In genomic region chr19:34582696-34583095, GRCm38 (mm10) we compare ENCODE assay signal across 15 mouse cellular contexts. TPM values are rescaled to one million over a fixed set of nuclear protein-coding genes. Genes with fewer than 3 reads are reported as not detected.
DNase-seq lines count a peak whose midpoint lies in the region; ATAC-seq and TF ChIP-seq lines count a peak whose summit lies in the region.
"Not testable (repeated sequence)": the region's sequence is repeated elsewhere in the genome, so short reads cannot be mapped to it uniquely, and the experiment has no call there.
"Had no signal": no experiment of that assay in that cellular context is flagged by ENCODE, and none has a peak within 500 bp of the region (broad histone marks: within the 10 kb centered on the region; RNA-seq: fewer than 3 reads in every experiment).

No protein-coding gene starts in this region.

- TF ChIP-seq EP300 in heart, postnatal 0 days (IDR thresholded peaks at IDR 0.05; ENCODE audit: low read depth); lung, postnatal 0 days (IDR thresholded peaks at IDR 0.05): not testable (repeated sequence)

- H3ac ChIP-seq in myocyte (ENCODE audit: control insufficient read depth, insufficient read length) = not testable (repeated sequence)

- H3K27me3 ChIP-seq in heart, postnatal 0 days (ENCODE audit: control insufficient read depth, insufficient read depth, low read length); kidney, adult 2 months (replicated peaks; ENCODE audit: control insufficient read depth, insufficient read depth, low read length); limb, embryonic 13.5 days; lung, postnatal 0 days (replicated peaks; ENCODE audit: insufficient read depth, low read length); myocyte (ENCODE audit: control insufficient read depth, insufficient read depth, insufficient read length); spleen, adult 2 months (ENCODE audit: control insufficient read depth, insufficient read depth, low read length): not testable (repeated sequence)

- TF ChIP-seq POLR2A in kidney, adult 2 months (IDR thresholded peaks at IDR 0.05; ENCODE audit: low read depth, low read length); myocyte (IDR thresholded peaks at IDR 0.05; ENCODE audit: insufficient read length, low read depth); spleen, adult 2 months (IDR thresholded peaks at IDR 0.05; ENCODE audit: low read depth, low read length): not testable (repeated sequence)

- H3K9me3 ChIP-seq in heart, postnatal 0 days (replicated peaks; ENCODE audit: control insufficient read depth, low read length); limb, embryonic 13.5 days; lung, postnatal 0 days (ENCODE audit: low read length): not testable (repeated sequence)

- H3K4me1 ChIP-seq in heart, postnatal 0 days (ENCODE audit: control insufficient read depth, insufficient read depth); kidney, adult 2 months (ENCODE audit: control insufficient read depth, insufficient read depth, low read length); limb, embryonic 13.5 days; lung, postnatal 0 days (ENCODE audit: insufficient read depth, low read depth, low read length); spleen, adult 2 months (ENCODE audit: control insufficient read depth, insufficient read depth, insufficient read length): not testable (repeated sequence)

- H3K4me3 ChIP-seq in heart, postnatal 0 days (ENCODE audit: low read depth, low read length); kidney, adult 2 months (ENCODE audit: insufficient read depth, low read depth, low read length); limb, embryonic 13.5 days; lung, postnatal 0 days (ENCODE audit: low read depth, low read length); myocyte; spleen, adult 2 months (ENCODE audit: extremely low read depth, insufficient read depth, insufficient read length): not testable (repeated sequence)

- peak overlapping the region; percentile 51; the same call in 1 of the 2 replicates for H3K27ac ChIP-seq in heart, postnatal 0 days (ENCODE audit: low read depth)
- peak overlapping the region; percentile 80 for H3K27ac ChIP-seq in kidney, adult 2 months (ENCODE audit: insufficient read depth, low read depth, low read length)
- not testable (repeated sequence) for H3K27ac ChIP-seq in limb, embryonic 13.5 days; lung, postnatal 0 days (ENCODE audit: low read length)
- H3K27ac ChIP-seq in spleen, adult 2 months (ENCODE audit: insufficient read depth, low read length) = peak overlapping the region; percentile 57; the same call in 1 of the 2 replicates

- not testable (repeated sequence) for H3K79me2 ChIP-seq in myocyte (ENCODE audit: control insufficient read depth, insufficient read depth)

- H3K4me2 ChIP-seq in heart, postnatal 0 days (ENCODE audit: low read depth, low read length); limb, embryonic 13.5 days (replicated peaks); lung, postnatal 0 days (replicated peaks; ENCODE audit: low read depth, low read length): not testable (repeated sequence)
- H3K4me2 ChIP-seq in myocyte (ENCODE audit: low read depth) = peak overlapping the region; percentile 30

- H3K36me3 ChIP-seq in heart, postnatal 0 days (replicated peaks; ENCODE audit: control insufficient read depth, insufficient read depth, low read length); kidney, adult 2 months (ENCODE audit: control insufficient read depth, insufficient read depth, low read length); limb, embryonic 13.5 days; lung, postnatal 0 days (ENCODE audit: insufficient read depth, low read length); myocyte (ENCODE audit: control insufficient read depth, insufficient read depth); spleen, adult 2 months (ENCODE audit: control insufficient read depth, insufficient read depth, low read length): not testable (repeated sequence)

- ATAC-seq in activated CD4-positive, CD25-positive, alpha-beta regulatory T cell, adult 4 months = peak; percentile 65
- ATAC-seq in frontal cortex, adult (ENCODE audit: low TSS enrichment) = peak; percentile 35; the same call in 1 of the 2 replicates
- ATAC-seq in heart, postnatal 0 days (ENCODE audit: insufficient read depth, low read depth) = not testable (repeated sequence)
- peak; percentile 51; the same call in 1 of the 2 replicates for ATAC-seq in limb, embryonic 13.5 days (ENCODE audit: low FRiP score, low read depth)
- peak; percentile 11; the same call in 1 of the 2 replicates for ATAC-seq in lung, postnatal 0 days

- DNase-seq in heart, postnatal 0 days (ENCODE audit: low spot score); kidney, adult 2 months; lung, postnatal 0 days (ENCODE audit: low spot score); spleen, adult 2 months (ENCODE audit: low read depth in 1 of 2, low spot score in 2 of 2): not testable (repeated sequence)

- not testable (repeated sequence) for H3K9ac ChIP-seq in heart, postnatal 0 days (replicated peaks; ENCODE audit: low read depth, low read length); limb, embryonic 13.5 days; lung, postnatal 0 days (replicated peaks; ENCODE audit: low read depth)

- not testable (repeated sequence) for TF ChIP-seq CTCF in heart, postnatal 0 days (IDR thresholded peaks at IDR 0.05; ENCODE audit: low read depth); kidney, adult 2 months (conservative IDR thresholded peaks at IDR 0.05; ENCODE audit: insufficient read depth, insufficient read length, low read depth, low read length); lung, postnatal 0 days (IDR thresholded peaks at IDR 0.05); spleen, adult 2 months (IDR thresholded peaks at IDR 0.05; ENCODE audit: extremely low read depth, insufficient read depth, insufficient read length, insufficient replicate concordance)

- WGBS in heart, postnatal 0 days = 63% methylated on average over 2 of the region's 2 CpGs
- WGBS in kidney, adult 2 months = 44% methylated on average over 2 of the region's 2 CpGs
- WGBS in limb, embryonic 13.5 days = 61% methylated on average over 2 of the region's 2 CpGs
- WGBS in lung, postnatal 0 days = 70% methylated on average over 2 of the region's 2 CpGs
- 68% methylated on average over 2 of the region's 2 CpGs for WGBS in spleen, adult 2 months

RNA-seq across cellular contexts. Expression of gene Ifit3, which starts 0.6 kb away (rescaled TPM):
- 10 to 100 TPM; 42.8 to 58.3 TPM for polyA plus RNA-seq in activated CD4-positive, CD25-positive, alpha-beta regulatory T cell, adult 4 months (2017; shearing (Covaris generic))
- 1.7 and 12.8 TPM in 2 replicates for total RNA-seq in heart, postnatal 0 days (2014; rRNA removed; ENCODE audit: low replicate concordance)
- 2.3 and 3.0 TPM in 2 replicates for polyA plus RNA-seq in heart, postnatal 0 days (2015; fragmentation: Nextera tagmentation; extraction: Ambion mirVana)
- polyA plus RNA-seq in kidney, adult 2 months (2012; rRNA removed) = 11.5 and 16.8 TPM in 2 replicates
- polyA plus RNA-seq in limb, embryonic 13.5 days (2015; fragmentation: Nextera tagmentation; extraction: Ambion mirVana) = 1.7 and 3.6 TPM in 2 replicates
- 7.1 and 9.6 TPM in 2 replicates for polyA plus RNA-seq in lung, postnatal 0 days (2015; fragmentation: Nextera tagmentation; extraction: Ambion mirVana)
- polyA plus RNA-seq in myocyte (2012; fragmentation: generic; extraction: Trizol) = 0.23 TPM
- 2.8 and 3.3 TPM in 2 replicates for polyA plus RNA-seq in spleen, adult 2 months (2012; rRNA removed)

RNA-seq across cellular contexts. Expression of gene Ifit1bl1, which starts 19.1 kb away (rescaled TPM):
- polyA plus RNA-seq in activated CD4-positive, CD25-positive, alpha-beta regulatory T cell, adult 4 months (2017; shearing (Covaris generic)) = 10 to 100 TPM; 76.0 to 92.6 TPM
- total RNA-seq in heart, postnatal 0 days (2014; rRNA removed; ENCODE audit: low replicate concordance) = 0.50 and 2.8 TPM in 2 replicates
- polyA plus RNA-seq in heart, postnatal 0 days (2015; fragmentation: Nextera tagmentation; extraction: Ambion mirVana) = 3.3 and 3.8 TPM in 2 replicates
- polyA plus RNA-seq in kidney, adult 2 months (2012; rRNA removed) = 0.56 and 1.4 TPM in 2 replicates
- 0.59 and 0.64 TPM in 2 replicates for polyA plus RNA-seq in limb, embryonic 13.5 days (2015; fragmentation: Nextera tagmentation; extraction: Ambion mirVana)
- polyA plus RNA-seq in lung, postnatal 0 days (2015; fragmentation: Nextera tagmentation; extraction: Ambion mirVana) = 0.90 and 1.1 TPM in 2 replicates
- polyA plus RNA-seq in myocyte (2012; fragmentation: generic; extraction: Trizol) = 0.05 TPM
- 1.9 and 2.2 TPM in 2 replicates for polyA plus RNA-seq in spleen, adult 2 months (2012; rRNA removed)
- total RNA-seq: ES-E14; gastrocnemius, adult 8-10 months; gastrocnemius, postnatal 36 days had no signal

RNA-seq across cellular contexts. Expression of gene Ifit3b, which starts 25.1 kb away (rescaled TPM):
- 10 to 100 TPM in 1 of 2 experiments, 1 to 10 TPM in 1; 6.8 to 10.8 TPM for polyA plus RNA-seq in activated CD4-positive, CD25-positive, alpha-beta regulatory T cell, adult 4 months (2017; shearing (Covaris generic))
- total RNA-seq in heart, postnatal 0 days (2014; rRNA removed; ENCODE audit: low replicate concordance) = 0.57 and 2.5 TPM in 2 replicates
- polyA plus RNA-seq in heart, postnatal 0 days (2015; fragmentation: Nextera tagmentation; extraction: Ambion mirVana) = 0.59 and 0.72 TPM in 2 replicates
- polyA plus RNA-seq in kidney, adult 2 months (2012; rRNA removed) = 3.4 and 6.0 TPM in 2 replicates
- 0.70 and 0.78 TPM in 2 replicates for polyA plus RNA-seq in limb, embryonic 13.5 days (2015; fragmentation: Nextera tagmentation; extraction: Ambion mirVana)
- 2.0 and 2.3 TPM in 2 replicates for polyA plus RNA-seq in lung, postnatal 0 days (2015; fragmentation: Nextera tagmentation; extraction: Ambion mirVana)
- polyA plus RNA-seq in myocyte (2012; fragmentation: generic; extraction: Trizol) = 0.02 TPM
- polyA plus RNA-seq in spleen, adult 2 months (2012; rRNA removed) = 0.68 and 0.70 TPM in 2 replicates
- total RNA-seq: ES-E14 had no signal
- polyA plus RNA-seq: embryonic facial prominence, embryonic 10.5 days; embryonic facial prominence, embryonic 14.5 days; forebrain, embryonic 13.5 days; hindbrain, embryonic 11.5 days had no signal

RNA-seq across cellular contexts. Expression of gene Ifit2, which starts 32.2 kb away (rescaled TPM):
- 10 to 100 TPM; 25.6 to 26.6 TPM for polyA plus RNA-seq in activated CD4-positive, CD25-positive, alpha-beta regulatory T cell, adult 4 months (2017; shearing (Covaris generic))
- 7.4 and 9.1 TPM in 2 replicates for total RNA-seq in heart, postnatal 0 days (2014; rRNA removed; ENCODE audit: low replicate concordance)
- 4.3 and 4.6 TPM in 2 replicates for polyA plus RNA-seq in heart, postnatal 0 days (2015; fragmentation: Nextera tagmentation; extraction: Ambion mirVana)
- polyA plus RNA-seq in kidney, adult 2 months (2012; rRNA removed) = 3.4 and 4.0 TPM in 2 replicates
- 10.9 and 11.2 TPM in 2 replicates for polyA plus RNA-seq in limb, embryonic 13.5 days (2015; fragmentation: Nextera tagmentation; extraction: Ambion mirVana)
- polyA plus RNA-seq in lung, postnatal 0 days (2015; fragmentation: Nextera tagmentation; extraction: Ambion mirVana) = 9.1 and 10.7 TPM in 2 replicates
- 1.8 TPM for polyA plus RNA-seq in myocyte (2012; fragmentation: generic; extraction: Trizol)
- polyA plus RNA-seq in spleen, adult 2 months (2012; rRNA removed) = 0.83 TPM in 2 replicates

RNA-seq across cellular contexts. Expression of gene Lipa, which starts 55.4 kb away (rescaled TPM):
- 100 to 1,000 TPM in 1 of 2 experiments, 10 to 100 TPM in 1; 98.8 to 105 TPM for polyA plus RNA-seq in activated CD4-positive, CD25-positive, alpha-beta regulatory T cell, adult 4 months (2017; shearing (Covaris generic))
- total RNA-seq in heart, postnatal 0 days (2014; rRNA removed; ENCODE audit: low replicate concordance) = 30.2 and 40.1 TPM in 2 replicates
- polyA plus RNA-seq in heart, postnatal 0 days (2015; fragmentation: Nextera tagmentation; extraction: Ambion mirVana) = 16.8 and 20.7 TPM in 2 replicates
- polyA plus RNA-seq in kidney, adult 2 months (2012; rRNA removed) = 210 and 240 TPM in 2 replicates
- polyA plus RNA-seq in limb, embryonic 13.5 days (2015; fragmentation: Nextera tagmentation; extraction: Ambion mirVana) = 42.0 and 46.0 TPM in 2 replicates
- polyA plus RNA-seq in lung, postnatal 0 days (2015; fragmentation: Nextera tagmentation; extraction: Ambion mirVana) = 46.4 and 54.9 TPM in 2 replicates
- polyA plus RNA-seq in myocyte (2012; fragmentation: generic; extraction: Trizol) = 21.4 TPM
- 24.7 and 30.2 TPM in 2 replicates for polyA plus RNA-seq in spleen, adult 2 months (2012; rRNA removed)

Comparison
In these comparisons a context has a peak if more than half of its experiments do, and no peak if none do; other contexts are left out.
1. RNA of gene Ifit1bl1, which starts 19.1 kb away (polyA plus RNA-seq): 76.0 to 92.6 TPM in activated CD4-positive, CD25-positive, alpha-beta regulatory T cell, adult 4 months; 3.3 to 3.8 TPM in heart, postnatal 0 days, 1.9 to 2.2 TPM in spleen, adult 2 months, 0.56 to 1.4 TPM in kidney, adult 2 months, 0.90 to 1.1 TPM in lung, postnatal 0 days, 0.59 to 0.64 TPM in limb, embryonic 13.5 days and 0.05 TPM in myocyte (single experiment); every median in the first group is over 10 times any median in the second.